Mouse (Mus musculus): ENCODE measurements around the gene Galnt4.

DNA sequence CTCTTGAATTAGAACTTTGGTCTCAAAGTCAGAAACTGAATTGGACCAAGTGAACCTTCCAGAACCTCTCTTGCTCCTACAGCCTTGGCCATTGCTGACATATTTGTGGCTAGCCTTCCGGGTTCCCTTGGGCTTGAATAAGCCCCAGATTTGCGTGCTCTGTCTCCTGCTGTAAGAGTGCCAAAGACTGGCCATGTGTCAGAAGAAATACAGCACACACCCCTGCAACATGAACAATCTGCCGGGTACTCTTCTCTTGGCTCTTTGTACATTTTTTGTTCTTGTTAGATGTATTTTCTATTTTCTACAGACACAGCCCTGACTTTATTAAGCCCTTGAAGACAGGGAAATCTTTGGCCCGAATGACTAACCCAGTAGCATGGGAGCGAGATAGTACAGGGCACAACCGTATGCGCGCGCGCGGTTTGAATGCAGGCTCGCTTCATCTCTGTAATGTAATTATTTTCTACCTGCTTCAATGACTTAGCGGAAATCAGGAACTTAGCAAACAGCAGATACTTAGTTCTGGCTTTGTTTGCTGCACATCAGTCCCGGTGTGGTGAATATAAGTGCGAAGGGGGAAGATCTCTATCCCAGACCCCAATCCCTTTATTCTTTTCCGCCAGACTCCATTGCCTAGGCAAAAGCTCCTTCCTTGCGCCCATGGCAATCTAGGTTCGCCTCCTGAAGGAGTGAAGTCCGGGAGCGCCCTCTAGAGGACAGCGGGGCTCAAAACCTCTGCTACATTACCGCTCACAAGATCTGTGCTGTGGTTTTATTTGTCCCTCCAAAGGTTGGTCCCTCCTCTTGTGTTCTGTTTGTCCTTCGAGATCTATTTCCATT is 23.3 kb upstream of the Galnt4 start:
- TF ChIP-seq GATA1 (IDR thresholded peaks at IDR 0.05; ENCODE audit: low read length): no peak
- TF ChIP-seq TAL1 (IDR thresholded peaks at IDR 0.05; ENCODE audit: low read length): no peak
